Mouse (Mus musculus) cerebellum, postnatal 4 days (tissue): Measurements from ENCODE around the gene Stab2.

Experiments
- DNase-seq, 2 experiments: peaks; one replicate each; pipeline ENCODE4 v3.0.0; 2022; ENCODE audit warnings: low spot score in 2 of 2, mixed read lengths in 1 of 2

Gene Stab2

GRCm38 (mm10) chr10:87007385-87008214, at the start of gene Stab2:
Gene Stab2, minus strand, starts transcription at chr10:87008025.
- no peak for DNase-seq

- no peak for DNase-seq
These were observed 43.9 kb upstream of the Stab2 start for GRCm38 (mm10) chr10:87051714-87052113.

DNA sequence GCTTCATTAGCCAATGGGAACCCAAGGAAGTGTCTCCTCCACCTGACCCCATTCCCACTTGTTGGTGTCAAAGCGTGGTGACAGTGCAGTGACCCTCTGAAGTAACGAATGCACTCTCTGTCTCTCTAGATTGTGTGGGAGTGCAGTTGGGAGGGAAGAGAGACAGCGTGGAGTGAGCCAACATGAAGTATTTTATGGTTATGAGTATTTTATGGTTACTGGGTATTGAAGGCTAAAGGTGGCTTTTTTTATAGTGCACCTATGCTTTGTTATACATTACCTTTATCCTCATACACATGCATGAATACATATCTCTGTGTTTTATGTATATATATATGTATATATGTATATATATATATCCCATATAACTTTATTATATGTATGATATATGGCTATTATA, 41.4 kb upstream of the Stab2 start:
- no peak for DNase-seq

DNA sequence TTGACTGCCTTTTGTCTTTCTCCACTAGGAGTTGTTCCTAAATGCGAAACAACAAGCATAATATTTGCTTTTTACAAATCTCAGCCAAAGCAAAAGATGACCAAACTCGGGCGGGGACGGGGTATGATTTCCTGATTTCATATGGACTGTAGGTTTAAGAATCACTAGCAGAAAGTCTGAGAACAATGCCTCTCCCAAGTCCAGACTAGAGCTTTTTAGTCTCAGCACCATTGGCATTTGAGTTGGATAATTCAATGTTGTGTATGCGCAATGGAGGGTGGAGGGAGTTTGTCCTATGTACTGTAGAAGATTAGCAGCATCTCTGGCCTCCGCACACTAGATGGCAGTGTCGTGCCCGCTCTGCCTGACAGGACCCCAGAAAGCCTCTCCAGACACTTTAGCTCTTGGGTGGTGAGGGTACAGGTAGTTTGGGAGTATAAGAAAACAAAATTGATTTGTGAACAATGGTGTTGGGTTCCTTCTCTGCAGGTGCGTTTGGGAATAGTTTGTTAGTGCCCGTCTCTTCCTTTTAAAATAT, 39.2 kb upstream of the Stab2 start:
- no peak for DNase-seq

DNA sequence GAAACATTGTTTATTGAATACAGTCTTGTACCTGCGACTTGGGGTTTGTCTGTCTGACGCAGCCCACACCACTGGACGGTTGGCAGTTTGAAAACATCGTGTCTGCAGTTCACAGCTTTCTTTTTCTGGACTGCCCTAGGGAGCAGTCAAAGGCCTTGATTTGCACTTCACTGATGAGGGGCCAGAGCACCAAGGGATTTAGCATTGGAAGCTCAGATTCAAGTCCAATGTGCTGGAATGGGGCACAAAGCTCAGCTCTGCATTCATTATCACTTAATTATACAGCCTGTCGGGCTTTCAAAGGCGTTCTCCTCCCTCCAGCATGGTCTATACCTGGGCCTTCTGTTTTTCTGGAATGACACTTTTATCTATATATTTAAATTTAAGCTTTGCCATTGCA, 38.6 kb upstream of the Stab2 start:
- no peak for DNase-seq

DNA sequence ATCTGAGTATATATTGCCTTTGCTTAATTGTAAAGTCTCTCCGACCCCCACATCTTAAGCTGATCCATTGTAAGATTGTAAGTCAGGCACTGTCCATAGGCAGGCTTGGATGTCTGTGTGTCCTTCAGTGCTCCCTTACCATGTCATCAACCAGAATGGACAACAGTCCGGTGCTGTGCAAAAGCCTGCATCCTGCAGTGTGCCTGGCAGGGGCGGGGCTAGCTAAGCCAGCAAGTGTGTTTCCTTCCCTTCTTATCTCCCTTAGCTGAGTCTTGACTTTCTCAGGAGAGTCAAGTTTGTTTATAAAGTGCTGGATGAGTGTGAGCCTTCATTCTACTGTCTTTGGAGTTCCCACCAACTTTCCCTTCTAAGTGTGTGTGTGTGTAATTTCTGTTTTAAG, 37.4 kb upstream of the Stab2 start:
- no peak for DNase-seq

DNA sequence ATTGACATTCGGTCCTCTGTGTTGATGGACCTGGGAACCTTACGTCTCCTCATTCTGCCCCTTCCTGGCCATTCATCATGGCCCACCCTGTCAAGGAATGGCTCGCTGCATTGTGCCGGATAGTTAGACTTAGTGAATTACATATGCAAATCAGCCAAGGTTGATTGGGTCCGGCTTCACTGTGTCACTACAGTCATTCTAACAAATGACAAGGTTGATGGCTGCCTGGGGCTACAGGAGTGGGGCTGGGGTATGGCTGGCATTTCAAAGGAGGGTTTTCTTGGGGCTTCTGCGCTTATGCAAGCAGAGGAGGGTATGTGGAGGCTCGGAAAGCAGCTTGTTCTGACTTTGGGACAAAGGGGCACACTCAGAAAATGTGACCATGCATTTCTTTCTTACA, 33.4 kb upstream of the Stab2 start:
- DNase-seq, result no peak

DNA sequence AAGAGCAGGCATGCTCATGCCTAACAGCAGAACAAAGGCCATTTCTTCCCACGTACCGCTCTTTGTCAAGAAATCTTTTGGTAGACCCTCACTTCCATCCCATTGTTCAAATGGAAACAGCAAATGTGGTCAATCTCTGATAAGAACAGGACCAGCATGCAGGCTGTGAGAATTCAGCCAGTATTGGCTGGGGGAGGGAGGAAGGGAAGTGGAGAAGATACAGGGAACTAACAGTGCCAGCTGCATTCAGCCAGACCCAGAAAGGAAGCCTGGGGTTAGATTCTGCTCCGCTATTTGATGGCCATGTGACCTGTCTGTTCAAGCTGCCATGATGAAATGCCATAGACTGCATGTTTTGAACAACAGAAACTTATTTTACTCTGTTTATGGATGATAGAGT, 32.0 kb upstream of the Stab2 start:
- DNase-seq, result no peak

GRCm38 (mm10) chr10:87039340-87039739, 31.5 kb upstream of the Stab2 start:
- no peak for DNase-seq

DNA sequence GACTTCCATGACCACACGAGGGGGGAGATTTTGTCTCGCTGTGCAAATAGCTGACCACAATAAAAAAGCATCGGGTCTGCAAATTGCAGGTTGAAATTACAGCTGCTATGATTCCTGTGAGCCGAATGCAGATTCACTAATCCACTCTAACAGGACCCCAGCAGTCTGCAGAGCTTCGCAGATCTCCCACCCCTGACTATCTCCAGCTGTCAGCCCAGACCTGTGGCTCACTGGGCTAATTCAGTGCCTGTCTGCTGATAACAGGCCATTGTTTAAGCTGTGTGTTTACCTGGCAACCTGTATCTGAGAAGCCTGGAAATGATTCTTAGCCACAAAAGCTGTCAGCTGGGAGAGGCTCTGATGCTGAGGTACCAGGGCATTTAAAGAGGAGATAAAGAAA, 29.2 kb upstream of the Stab2 start:
- no peak for DNase-seq

- DNase-seq, result peak in 1 of 2 experiments; percentile 14
These were observed 28.5 kb upstream of the Stab2 start for GRCm38 (mm10) chr10:87036271-87036703.

- DNase-seq, result no peak
These were observed 28.0 kb upstream of the Stab2 start for GRCm38 (mm10) chr10:87035866-87036265.

- DNase-seq, result no peak
These were observed 24.9 kb upstream of the Stab2 start for GRCm38 (mm10) chr10:87032768-87033167.

DNA sequence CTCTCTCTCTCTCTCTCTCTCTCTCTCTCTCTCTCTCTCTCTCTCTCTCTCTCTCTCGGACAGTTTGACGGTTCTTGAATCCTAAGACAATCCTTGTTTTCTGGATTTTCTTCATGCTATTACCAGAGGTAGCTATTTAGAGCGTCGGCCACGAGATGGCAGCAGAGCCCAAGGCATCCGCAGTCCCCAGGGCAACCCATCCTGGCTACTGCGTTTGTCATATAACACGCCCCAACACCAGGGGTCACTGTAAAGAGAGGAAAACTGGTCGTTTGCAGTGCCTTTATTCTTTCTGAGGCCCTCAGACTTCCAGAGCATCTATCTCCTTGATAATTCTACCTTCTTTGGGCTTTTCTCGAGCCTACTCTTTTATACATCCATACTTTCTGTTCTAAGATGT, 17.1 kb upstream of the Stab2 start:
- DNase-seq, result peak; percentile 89 to 92

DNA sequence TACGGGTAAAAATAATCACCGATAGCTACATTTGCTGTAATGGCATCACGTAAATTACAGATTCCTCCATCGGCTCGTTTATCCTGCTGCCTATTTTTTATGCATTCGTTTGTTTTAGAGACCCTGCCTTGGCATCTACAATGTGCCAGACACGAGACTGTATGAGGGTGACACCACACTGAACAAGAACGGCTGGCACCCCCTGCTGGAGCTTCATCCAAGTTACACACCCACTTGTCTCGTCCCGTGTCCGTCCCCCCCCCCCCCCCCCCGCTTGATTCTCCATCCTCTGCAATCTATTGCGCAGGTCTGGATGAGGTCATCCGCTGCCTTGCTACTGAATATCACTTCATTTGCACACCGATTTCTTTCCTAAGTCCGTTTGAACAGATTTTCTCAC, 12.9 kb upstream of the Stab2 start:
- peak in 1 of 2 experiments; percentile 50 for DNase-seq

DNA sequence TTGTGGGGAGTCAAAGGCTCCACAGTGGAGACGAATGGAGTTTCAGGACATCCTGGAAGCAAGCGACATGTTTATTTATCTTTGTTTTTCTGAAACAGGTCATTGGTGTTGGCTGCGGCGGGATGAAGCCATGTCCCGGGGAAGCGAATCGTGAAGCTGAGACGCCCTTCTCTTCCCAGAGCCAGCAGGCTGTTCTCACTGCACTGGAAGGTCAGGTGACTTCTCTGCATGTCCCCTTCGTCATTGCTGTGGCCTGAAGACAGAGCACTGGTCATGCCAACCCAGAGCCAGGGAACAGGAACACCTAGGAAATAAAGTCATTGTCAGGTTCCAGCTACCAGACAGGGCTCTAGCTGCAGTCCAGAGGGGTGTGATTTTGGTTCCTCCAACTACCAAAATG, 11.1 kb upstream of the Stab2 start:
- no peak for DNase-seq

DNA sequence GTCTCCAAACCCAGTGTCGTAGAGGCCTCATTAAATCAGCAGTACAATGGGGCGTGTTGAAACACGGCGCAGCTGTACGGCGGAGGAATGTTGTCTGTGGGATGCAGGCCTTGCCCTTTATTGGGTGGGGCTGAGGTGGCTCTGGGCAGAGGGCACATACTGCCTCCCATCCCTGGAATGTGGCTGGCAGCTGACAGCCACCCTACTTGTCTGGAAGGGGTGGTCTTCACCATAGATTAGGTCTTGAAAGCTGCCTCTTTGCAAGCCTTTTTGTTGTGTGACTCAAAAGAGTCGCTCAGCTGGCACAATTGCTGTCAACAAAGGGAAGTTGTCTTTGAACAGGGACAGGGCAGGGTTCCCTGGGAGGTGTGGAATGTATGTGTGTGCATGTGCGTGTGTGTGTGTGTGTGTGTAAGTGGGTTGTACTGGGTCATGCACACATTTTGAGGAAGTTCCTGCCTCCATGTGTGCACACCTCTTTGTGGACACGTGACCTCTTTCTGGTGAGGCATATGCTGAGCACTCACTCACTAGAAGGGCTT, 8.4 kb upstream of the Stab2 start:
- DNase-seq, result no peak

GRCm38 (mm10) chr10:87015403-87015802, 7.6 kb upstream of the Stab2 start:
- no peak for DNase-seq

DNA sequence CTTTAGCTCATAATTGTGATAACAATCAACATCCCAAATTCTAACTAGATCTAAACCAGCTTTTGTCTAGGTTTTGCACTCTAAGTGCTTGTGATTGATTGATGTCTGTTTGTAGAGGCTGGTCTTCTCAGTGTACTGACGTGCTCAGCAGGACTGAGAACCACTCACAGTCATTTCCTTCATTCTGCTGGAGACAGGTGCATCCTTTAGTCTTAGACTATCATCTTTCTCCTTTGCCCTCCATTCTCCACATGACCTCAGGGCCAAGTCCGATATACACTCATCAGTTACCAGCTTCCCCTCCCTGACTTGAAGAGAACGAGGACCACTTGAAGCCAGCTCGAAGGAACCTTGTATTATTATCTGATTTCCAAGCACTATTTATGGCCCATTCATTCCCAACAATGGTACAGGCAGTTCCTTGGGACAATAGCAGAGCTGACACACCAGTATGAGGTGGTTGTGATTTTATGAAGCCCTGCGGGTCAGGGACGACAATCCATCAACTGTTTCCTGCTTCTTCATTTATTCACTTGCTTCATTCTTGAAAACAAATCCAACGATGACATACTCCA, 6.7 kb upstream of the Stab2 start:
- DNase-seq, result no peak

GRCm38 (mm10) chr10:87012087-87012486, 4.3 kb upstream of the Stab2 start:
- DNase-seq, result no peak

DNA sequence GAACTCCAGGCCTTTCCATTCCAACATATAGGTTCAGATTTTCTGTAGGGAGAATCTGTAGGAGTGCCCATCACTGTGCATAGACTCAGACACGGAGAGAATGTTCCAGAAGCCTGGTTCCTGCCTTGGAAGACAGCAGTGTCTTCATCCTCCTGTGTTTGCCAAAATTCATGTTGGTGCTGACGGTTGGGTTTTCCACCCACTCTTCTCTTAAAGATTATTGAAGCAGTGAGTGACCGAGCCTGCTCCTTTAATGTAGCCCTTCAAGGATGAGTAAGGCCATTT, 332 bp upstream of the Stab2 start:
- DNase-seq, result no peak

- DNase-seq, result no peak
These were observed 15.4 kb downstream of the Stab2 start for GRCm38 (mm10) chr10:86992238-86992976.
